Mouse (Mus musculus) testis, adult 2 months (tissue): ENCODE measurements around the gene Ptgir. TPM values are rescaled to one million over a fixed set of nuclear protein-coding genes. Genes with fewer than 3 reads are reported as not detected.

ENCODE experiments used
- H3K27ac ChIP-seq: fragments of 200-500 bp; 2 replicates; pipeline ENCODE4 v1.5.1; 2012; ENCODE audit warnings: low read depth, low read length; ENCODE audit not compliant: control insufficient read depth, insufficient read depth
- H3K27me3 ChIP-seq: fragments of 200-500 bp; 2 replicates; pipeline ENCODE4 v1.6.1; 2012; ENCODE audit warnings: mild to moderate bottlenecking, low read length, moderate library complexity; ENCODE audit not compliant: control insufficient read depth, insufficient read depth
- H3K36me3 ChIP-seq: fragments of 200-500 bp; 2 replicates; pipeline ENCODE4 v1.6.1; 2012; ENCODE audit warnings: mild to moderate bottlenecking, low read length; ENCODE audit not compliant: control insufficient read depth, insufficient read depth
- H3K4me1 ChIP-seq: fragments of 200-500 bp; 2 replicates; pipeline ENCODE4 v1.6.1; 2012; ENCODE audit warnings: low read length; ENCODE audit not compliant: control insufficient read depth, insufficient read depth
- H3K4me3 ChIP-seq: fragments of 200-500 bp; 2 replicates; pipeline ENCODE4 v1.5.1; 2012; ENCODE audit warnings: low read depth, mild to moderate bottlenecking, low read length, moderate library complexity, mixed read lengths; ENCODE audit not compliant: control insufficient read depth
- CTCF ChIP-seq: fragments of 200-500 bp; IDR thresholded peaks from 2 replicates; pipeline ENCODE4 v1.5.1; 2012; ENCODE audit warnings: low read depth, mild to moderate bottlenecking, inconsistent platforms, low read length, moderate library complexity; ENCODE audit not compliant: control insufficient read depth, insufficient read depth, insufficient replicate concordance
- POLR2A ChIP-seq: fragments of 200-500 bp; IDR thresholded peaks from 2 replicates; pipeline ENCODE4 v1.6.1; 2012; ENCODE audit warnings: low read depth, mild to moderate bottlenecking, inconsistent platforms, low read length, moderate library complexity; ENCODE audit not compliant: control insufficient read depth
- polyA plus RNA-seq: library from polyadenylated mRNA; depleted of rRNA; stranded (reverse); fragments of >200 nt; gene quantifications from 2 replicates; pipeline ENCODE4 v1.2.3, GENCODE M21; 2012

The Ptgir gene
- polyA plus RNA-seq, 1 experiment, result 0.20 TPM

DNA sequence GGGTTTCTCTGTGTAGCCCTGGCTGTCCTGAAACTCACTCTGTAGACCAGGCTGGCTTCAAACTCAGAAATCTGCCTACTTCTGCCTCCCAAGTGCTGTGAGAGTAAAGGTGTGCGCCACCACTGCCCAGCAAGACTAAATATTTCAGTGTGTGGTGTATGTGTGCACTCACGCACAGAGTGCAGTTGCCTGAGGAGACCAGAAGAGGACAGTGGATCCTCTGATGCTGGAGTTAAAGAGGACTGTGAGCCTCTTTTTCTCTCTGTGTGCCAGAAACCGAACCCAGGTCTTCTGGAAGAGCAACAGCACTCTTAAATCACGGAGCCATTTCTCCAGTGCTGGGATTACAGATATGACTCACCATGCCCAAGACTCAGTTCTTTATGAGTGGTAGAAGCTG lies 32.9 kb upstream of the Ptgir start:
- peaks cover 20% of the 10 kb centered on the region for H3K4me1 ChIP-seq
- H3K27ac ChIP-seq, result no peak overlapping the region
- TF ChIP-seq POLR2A, result no peak
- no peak for TF ChIP-seq CTCF
- H3K36me3 ChIP-seq, result no peaks in the 10 kb centered on the region
- H3K4me3 ChIP-seq, result peak overlapping the region; percentile 87
- H3K27me3 ChIP-seq, result no peaks in the 10 kb centered on the region

DNA sequence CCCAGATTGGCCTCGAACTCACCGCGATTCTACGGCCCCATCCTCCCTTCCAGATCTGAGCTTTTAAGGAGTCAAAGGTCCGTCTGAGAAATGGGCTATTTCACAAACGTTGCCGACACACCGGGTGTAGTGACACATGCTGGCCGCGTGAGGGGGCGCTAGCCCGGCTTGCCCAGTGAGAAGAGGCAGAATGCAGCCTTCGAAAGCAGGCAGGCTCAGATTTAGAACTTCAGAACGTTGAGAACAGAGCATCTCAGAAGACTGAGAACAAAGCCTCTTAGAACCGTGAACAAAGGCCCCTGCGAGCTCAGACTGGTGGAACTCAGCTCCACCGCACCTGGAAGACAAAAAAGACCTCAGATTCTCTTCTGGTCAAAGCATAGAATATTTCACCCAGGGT lies 32.1 kb upstream of the Ptgir start:
- no peaks in the 10 kb centered on the region for H3K27me3 ChIP-seq
- peak overlapping the region; percentile 84 for H3K4me3 ChIP-seq
- peak; percentile 91; the same call in 1 of the 2 replicates for TF ChIP-seq CTCF
- TF ChIP-seq POLR2A, result peak; percentile 45; the same call in 1 of the 2 replicates
- peak overlapping the region; percentile 85 for H3K27ac ChIP-seq
- H3K4me1 ChIP-seq, result peaks cover 20% of the 10 kb centered on the region
- H3K36me3 ChIP-seq, result no peaks in the 10 kb centered on the region

DNA sequence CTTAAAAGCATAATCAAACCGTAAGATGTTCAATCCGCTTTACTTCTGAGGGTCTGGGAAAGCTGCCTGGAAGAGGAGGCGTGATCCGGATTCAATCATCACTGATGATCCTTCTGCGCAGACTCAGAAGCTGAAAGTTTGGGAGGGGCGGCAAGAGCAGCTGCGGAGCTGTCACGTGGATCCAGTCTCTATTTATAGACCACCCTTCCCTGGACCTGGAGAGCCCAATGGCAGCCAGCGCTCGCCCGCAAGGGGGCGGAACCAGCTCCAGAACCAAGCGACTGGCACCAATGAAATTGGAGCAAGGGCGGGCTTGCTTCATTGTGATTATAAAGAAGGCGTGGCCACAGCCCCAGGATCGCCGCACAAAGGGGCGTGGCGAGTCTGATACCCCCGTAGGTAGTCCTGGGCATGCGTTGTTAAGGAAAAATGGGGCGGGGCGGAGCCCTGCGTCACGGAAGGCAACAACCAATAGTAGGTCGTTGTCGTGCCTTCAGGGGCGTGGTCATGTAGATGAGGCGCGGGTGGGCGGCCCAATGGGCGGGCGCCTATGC lies 31.5 kb upstream of the Ptgir start:
- Histone ChIP-seq H3K27ac (peak overlapping the region; percentile 85), H3K27me3 (no peaks in the 10 kb centered on the region), H3K4me3 (peak overlapping the region; percentile 84), H3K4me1 (peaks cover 13% of the 10 kb centered on the region), H3K36me3 (no peaks in the 10 kb centered on the region)
- TF ChIP-seq POLR2A, result peak; percentile 66
- TF ChIP-seq CTCF, result no peak

DNA sequence AGATGAGACGGTGACA lies 31.2 kb upstream of the Ptgir start, which contains the start of gene Dact3:
Dact3 (plus strand) TSS at position 8 of the 16 bp plus-strand sequence.
- Histone ChIP-seq H3K4me1 (peaks cover 11% of the 10 kb centered on the region), H3K27ac (peak within 1 kb of the TSS; percentile 85), H3K4me3 (peak within 1 kb of the TSS; percentile 88), H3K27me3 (no peaks in the 10 kb centered on the region), H3K36me3 (no peaks in the 10 kb centered on the region)
- no peak for TF ChIP-seq CTCF
- no peak for TF ChIP-seq POLR2A

DNA sequence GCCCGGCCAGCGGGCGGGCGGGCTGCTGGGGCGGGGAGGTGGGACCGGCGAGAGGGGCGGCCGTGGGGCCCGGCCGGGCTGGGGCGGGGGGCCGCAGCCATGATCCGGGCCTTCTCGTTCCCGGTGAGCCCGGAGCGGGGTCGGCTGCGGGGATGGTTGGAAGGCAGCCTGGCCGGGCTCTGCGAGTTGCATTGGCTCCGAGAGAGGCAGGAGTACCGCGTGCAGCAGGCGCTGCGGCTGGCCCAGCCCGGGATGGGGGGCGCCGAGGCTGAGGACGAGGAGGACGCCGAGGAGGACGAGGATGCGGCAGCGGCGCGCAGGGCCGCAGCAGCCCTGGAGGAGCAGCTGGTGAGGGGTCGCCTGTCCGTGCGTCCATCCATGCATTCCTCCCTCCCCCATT lies 31.0 kb upstream of the Ptgir start:
- H3K4me1 ChIP-seq, result peaks cover 11% of the 10 kb centered on the region
- no peak overlapping the region for H3K27ac ChIP-seq
- H3K4me3 ChIP-seq, result peak overlapping the region; percentile 88
- no peaks in the 10 kb centered on the region for H3K27me3 ChIP-seq
- TF ChIP-seq POLR2A, result no peak
- no peak for TF ChIP-seq CTCF
- H3K36me3 ChIP-seq, result no peaks in the 10 kb centered on the region

DNA sequence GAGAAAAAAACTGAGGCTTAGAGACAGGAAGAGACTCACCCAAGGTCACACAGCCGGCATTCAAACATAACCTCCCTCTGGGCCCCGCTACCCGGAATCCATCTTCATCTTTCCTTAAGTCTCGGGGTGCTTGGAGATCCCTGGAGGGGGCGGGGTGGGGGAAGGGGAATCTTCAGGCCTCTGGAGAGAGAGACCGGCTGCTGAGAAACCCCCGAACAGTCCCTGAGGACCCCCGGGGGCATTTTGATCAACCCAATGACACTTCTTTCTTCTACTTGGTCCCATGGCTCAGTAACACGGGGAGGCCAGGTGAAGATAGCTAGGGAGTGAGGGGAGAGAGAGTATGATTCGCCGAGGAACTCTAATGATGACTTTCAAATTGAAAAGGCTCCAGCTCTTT lies 30.3 kb upstream of the Ptgir start:
- Histone ChIP-seq H3K27ac (no peak overlapping the region; the same call in 1 of the 2 replicates), H3K4me1 (peaks cover 13% of the 10 kb centered on the region), H3K36me3 (no peaks in the 10 kb centered on the region), H3K4me3 (peak overlapping the region; percentile 88), H3K27me3 (no peaks in the 10 kb centered on the region)
- no peak for TF ChIP-seq POLR2A
- TF ChIP-seq CTCF, result no peak

DNA sequence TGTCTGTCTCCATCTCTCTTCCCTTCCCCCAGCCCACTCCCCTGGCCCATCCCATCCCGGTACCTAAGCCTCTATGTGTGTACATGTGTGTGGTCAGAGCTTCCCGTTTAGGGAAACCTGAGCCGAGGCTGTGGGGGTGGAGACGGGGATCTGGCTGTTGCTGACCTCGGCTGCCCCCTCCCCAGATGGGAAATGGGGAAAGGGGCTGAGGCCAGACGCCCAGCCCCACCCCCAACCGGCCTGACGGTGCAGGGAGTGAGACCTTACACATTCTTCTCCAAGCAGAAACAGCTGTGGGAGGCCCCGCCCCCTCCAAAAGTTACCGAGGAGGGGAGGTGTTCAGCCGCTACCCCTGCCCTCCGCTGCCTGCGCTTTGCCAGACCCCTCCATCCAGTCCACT lies 29.7 kb upstream of the Ptgir start:
- peaks cover 14% of the 10 kb centered on the region for H3K4me1 ChIP-seq
- TF ChIP-seq POLR2A (no peak), CTCF (no peak)
- H3K27me3 ChIP-seq, result no peaks in the 10 kb centered on the region
- peak overlapping the region; percentile 88 for H3K4me3 ChIP-seq
- H3K36me3 ChIP-seq, result no peaks in the 10 kb centered on the region
- H3K27ac ChIP-seq, result peak overlapping the region; percentile 72

DNA sequence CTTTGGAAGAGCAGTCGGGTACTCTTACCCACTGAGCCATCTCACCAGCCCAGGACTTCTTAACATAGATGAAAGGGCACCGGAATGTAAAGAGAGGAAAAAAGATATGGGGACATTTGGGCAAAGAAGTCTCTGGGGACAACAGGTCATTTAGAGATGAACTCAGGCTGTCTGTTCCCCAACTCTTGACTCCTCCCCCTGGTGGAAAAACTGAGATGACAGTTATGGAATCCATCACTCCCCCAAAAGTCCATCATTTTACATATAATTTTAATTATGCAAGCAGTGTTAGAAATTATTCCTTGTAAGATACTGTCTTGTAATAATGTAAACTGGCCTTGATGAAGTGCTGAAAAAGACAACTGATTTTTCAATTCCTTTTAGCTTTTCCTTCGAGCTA lies 28.6 kb upstream of the Ptgir start:
- Histone ChIP-seq H3K27me3 (no peaks in the 10 kb centered on the region), H3K36me3 (no peaks in the 10 kb centered on the region), H3K27ac (no peak overlapping the region), H3K4me3 (no peak overlapping the region), H3K4me1 (peaks cover 14% of the 10 kb centered on the region)
- no peak for TF ChIP-seq CTCF
- no peak for TF ChIP-seq POLR2A
